Mouse (Mus musculus) embryonic facial prominence, embryonic 13.5 days (tissue): Measurements from ENCODE around the gene Dhrs11. TPM values are rescaled to one million over a fixed set of nuclear protein-coding genes. Genes with fewer than 3 reads are reported as not detected.

Source experiments
- ATAC-seq: fragments of 200-750 bp; cut with Nextera tagmentation; 2 replicates; pipeline ENCODE4 v1.8.0; 2017; ENCODE audit warnings: low read depth; ENCODE audit not compliant: insufficient number of reproducible peaks, insufficient read depth, low FRiP score, low TSS enrichment
- H3K27ac ChIP-seq: fragments of 300-500 bp; sonication (generic); 2 replicates; pipeline ENCODE4 v1.5.1; 2015; ENCODE audit warnings: moderate library complexity, mild to moderate bottlenecking, inconsistent platforms
- H3K27me3 ChIP-seq: fragments of 300-500 bp; sonication (generic); 2 replicates; pipeline ENCODE4 v1.6.1; 2015; ENCODE audit warnings: mild to moderate bottlenecking, inconsistent platforms
- H3K36me3 ChIP-seq: fragments of 300-500 bp; sonication (generic); 2 replicates; pipeline ENCODE4 v1.6.1; 2015; ENCODE audit warnings: mild to moderate bottlenecking, inconsistent platforms
- H3K4me1 ChIP-seq: fragments of 300-500 bp; sonication (generic); 2 replicates; pipeline ENCODE4 v1.6.1; 2015; ENCODE audit warnings: inconsistent platforms
- H3K4me2 ChIP-seq: fragments of 300-500 bp; sonication (generic); 2 replicates; pipeline ENCODE4 v1.6.1; 2015; ENCODE audit warnings: moderate library complexity, mild to moderate bottlenecking, inconsistent platforms
- H3K4me3 ChIP-seq: fragments of 300-500 bp; sonication (generic); 2 replicates; pipeline ENCODE4 v1.5.1; 2015; ENCODE audit warnings: mild to moderate bottlenecking, inconsistent platforms
- H3K9ac ChIP-seq: fragments of 300-500 bp; sonication (generic); 2 replicates; pipeline ENCODE4 v1.6.1; 2015; ENCODE audit warnings: mild to moderate bottlenecking, inconsistent platforms
- H3K9me3 ChIP-seq: fragments of 300-500 bp; sonication (generic); 2 replicates; pipeline ENCODE4 v1.6.1; 2016; ENCODE audit warnings: inconsistent platforms
- WGBS: fragments of 180-500 bp; shearing (Covaris S2); methylation state at CpG from one replicate; pipeline ENCODE4 v1.1.7; 2015; ENCODE audit warnings: mixed read lengths; 5-methylcytosine and 5-hydroxymethylcytosine counted together
- polyA plus RNA-seq: library from polyadenylated mRNA; unstranded; fragments of >200 nt; fragmentation: Nextera tagmentation; extraction: Ambion mirVana; gene quantifications from 2 replicates; pipeline ENCODE4 v1.2.1, GENCODE M21; 2015

Dhrs11 gene
- polyA plus RNA-seq, 1 experiment from 2014 or later = 12.5 TPM

DNA sequence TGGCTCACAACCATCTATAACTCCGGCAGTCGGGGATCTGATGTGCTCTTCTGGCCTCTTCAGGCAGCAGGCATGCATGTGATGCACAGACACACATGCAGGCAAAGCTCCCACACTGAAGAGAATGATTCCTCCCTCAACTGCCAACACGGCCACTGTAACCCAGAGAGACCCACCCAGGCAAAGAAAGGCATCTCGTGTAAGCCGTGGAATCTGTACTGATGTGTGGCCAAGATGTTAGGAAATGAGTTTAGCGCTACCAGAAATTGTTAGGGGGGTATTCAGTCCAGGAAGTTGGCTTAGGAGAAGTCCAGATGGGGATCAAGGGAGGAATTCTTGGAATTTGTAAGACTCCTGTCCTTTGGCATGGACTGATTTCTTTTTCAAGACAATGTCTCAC, 38.4 kb downstream of the Dhrs11 start:
- Histone ChIP-seq H3K27me3 (peaks cover 27% of the 10 kb centered on the region), H3K9ac (no peak overlapping the region), H3K9me3 (no peaks in the 10 kb centered on the region), H3K36me3 (no peaks in the 10 kb centered on the region), H3K4me2 (no peak overlapping the region), H3K27ac (no peak overlapping the region), H3K4me3 (no peak overlapping the region), H3K4me1 (peaks cover 6% of the 10 kb centered on the region; the same call in 1 of the 2 replicates)
- 45% methylated on average over 6 of the region's 6 CpGs for WGBS
- no peak for ATAC-seq

DNA sequence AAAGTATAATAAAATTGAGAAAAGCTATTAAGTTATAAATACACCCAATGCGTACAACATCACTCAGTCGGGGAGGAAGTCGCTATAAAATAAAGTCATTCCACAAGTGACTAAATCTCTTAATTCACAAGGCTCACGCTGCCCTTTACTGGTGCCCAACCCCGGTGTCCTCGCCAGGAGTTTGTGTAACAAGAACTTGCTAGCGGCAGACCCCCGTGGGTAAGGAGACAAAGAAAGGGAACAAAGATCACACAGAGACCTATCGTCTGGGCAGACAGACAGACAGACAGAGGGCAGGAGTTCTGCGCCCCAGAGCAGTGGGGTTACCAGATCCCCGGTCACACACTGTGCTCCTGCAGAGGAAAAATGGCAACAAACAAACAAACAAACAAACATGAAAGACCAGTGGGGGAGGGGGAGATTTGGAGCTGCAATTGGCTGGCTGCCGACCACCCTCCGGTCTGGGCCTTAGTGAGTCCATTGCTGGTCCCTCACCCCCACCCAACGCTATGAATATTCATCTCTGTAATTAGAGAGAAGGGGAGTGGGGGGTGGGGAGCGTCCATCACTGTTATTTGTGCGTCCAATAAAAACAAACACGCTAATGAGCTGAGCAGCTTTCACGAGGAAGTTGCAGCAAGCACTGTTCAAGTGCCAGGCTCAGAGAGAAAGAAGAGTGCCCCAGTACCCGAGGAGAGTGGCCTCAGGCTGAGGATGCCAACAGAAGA, 48.5 kb downstream of the Dhrs11 start:
- Histone ChIP-seq H3K27ac (no peak overlapping the region), H3K9me3 (no peaks in the 10 kb centered on the region), H3K9ac (no peak overlapping the region), H3K4me2 (peak overlapping the region; percentile 31), H3K36me3 (no peaks in the 10 kb centered on the region), H3K4me3 (no peak overlapping the region), H3K4me1 (peaks cover 21% of the 10 kb centered on the region), H3K27me3 (peaks cover 64% of the 10 kb centered on the region)
- ATAC-seq = no peak
- 2% methylated on average over 19 of the region's 19 CpGs for WGBS

DNA sequence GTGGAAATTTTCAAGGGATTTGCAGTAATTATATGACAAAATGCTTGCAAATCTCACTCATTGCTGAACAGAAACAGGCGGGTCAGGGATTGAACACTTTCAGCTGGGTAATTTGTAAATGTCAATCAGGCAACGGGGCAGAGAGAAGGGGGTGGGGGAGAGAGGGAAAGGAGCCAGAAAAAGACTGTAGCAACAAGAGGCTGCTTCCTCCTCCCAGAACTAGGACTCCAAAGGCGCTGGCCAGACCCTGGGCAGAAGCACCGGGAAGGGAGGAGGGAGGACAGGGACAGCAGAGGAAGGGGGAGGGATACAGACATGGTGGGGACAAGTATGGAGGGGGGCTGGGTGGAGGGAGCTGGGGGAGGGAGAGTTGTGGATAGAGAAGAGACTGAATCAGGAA, 53.2 kb downstream of the Dhrs11 start:
- no peak overlapping the region for H3K9ac ChIP-seq
- H3K4me2 ChIP-seq = peak overlapping the region; percentile 7; the same call in 1 of the 2 replicates
- peaks cover 62% of the 10 kb centered on the region for H3K27me3 ChIP-seq
- WGBS = 4% methylated on average over 4 of the region's 4 CpGs
- ATAC-seq = no peak
- no peaks in the 10 kb centered on the region for H3K36me3 ChIP-seq
- H3K4me3 ChIP-seq = no peak overlapping the region
- peak overlapping the region; percentile 51; the same call in 1 of the 2 replicates for H3K27ac ChIP-seq
- H3K4me1 ChIP-seq = peaks cover 23% of the 10 kb centered on the region
- no peaks in the 10 kb centered on the region for H3K9me3 ChIP-seq

DNA sequence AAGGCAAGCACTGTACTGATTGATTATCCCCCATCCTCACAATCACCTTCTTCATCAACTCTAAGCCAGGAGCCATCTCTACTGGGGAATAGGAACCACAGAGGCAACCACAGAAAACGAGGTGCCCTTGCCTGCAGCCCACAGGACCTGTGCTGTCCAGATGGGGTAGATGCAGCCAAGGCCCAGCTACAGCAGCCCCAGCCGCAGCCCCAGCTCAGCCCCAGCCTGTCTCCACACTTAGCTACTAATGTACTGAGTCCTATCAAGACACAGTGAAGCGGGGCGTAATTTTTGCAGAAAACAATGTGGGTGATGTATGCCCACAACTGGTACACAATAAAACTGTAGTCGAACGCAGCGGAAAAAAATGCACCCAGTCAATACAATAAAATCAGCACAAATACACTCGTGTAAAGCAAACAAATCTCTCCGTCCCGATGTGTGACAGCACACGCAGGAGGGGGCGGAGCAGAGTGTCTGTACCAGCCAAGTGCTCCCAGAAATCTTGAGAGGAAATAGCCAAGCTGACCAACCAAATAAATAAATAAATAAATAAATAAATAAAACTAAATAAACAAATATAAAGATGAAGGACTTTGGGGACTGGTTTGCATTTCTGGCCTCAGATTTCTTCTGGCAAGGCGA, 53.8 kb downstream of the Dhrs11 start:
- H3K9ac ChIP-seq = no peak overlapping the region
- ATAC-seq = no peak
- H3K4me1 ChIP-seq = peaks cover 18% of the 10 kb centered on the region
- H3K27me3 ChIP-seq = peaks cover 58% of the 10 kb centered on the region
- 48% methylated on average over 13 of the region's 13 CpGs for WGBS
- H3K36me3 ChIP-seq = no peaks in the 10 kb centered on the region
- no peak overlapping the region for H3K4me3 ChIP-seq
- 0 out of 2 replicates have a peak overlapping the region, but pooled peaks have one; percentile 7 for H3K4me2 ChIP-seq
- peak overlapping the region; percentile 51; the same call in 1 of the 2 replicates for H3K27ac ChIP-seq
- H3K9me3 ChIP-seq = no peaks in the 10 kb centered on the region

Other genes with a start within 250 kb of the Dhrs11 start
- gene Mrm1, start 9.5 kb downstream of the Dhrs11 start, polyA plus RNA-seq = 10.3 and 10.4 TPM in 2 replicates
- gene Ggnbp2, start 41.8 kb upstream of the Dhrs11 start, polyA plus RNA-seq = 71.8 and 77.6 TPM in 2 replicates
- gene Myo19, start 51.2 kb upstream of the Dhrs11 start, polyA plus RNA-seq = 8.6 and 10.0 TPM in 2 replicates
- gene Pigw, start 51.3 kb upstream of the Dhrs11 start, polyA plus RNA-seq = 1.5 and 2.3 TPM in 2 replicates
- gene Znhit3, start 87.4 kb upstream of the Dhrs11 start, polyA plus RNA-seq = 58.7 and 69.0 TPM in 2 replicates
- 0.40 TPM in 1 of 2 replicates, not detected in the other for gene Car4, start 128.8 kb upstream of the Dhrs11 start, polyA plus RNA-seq